Mouse (Mus musculus): Measurements from ENCODE around the gene Cdca7.

Gene Cdca7

DNA sequence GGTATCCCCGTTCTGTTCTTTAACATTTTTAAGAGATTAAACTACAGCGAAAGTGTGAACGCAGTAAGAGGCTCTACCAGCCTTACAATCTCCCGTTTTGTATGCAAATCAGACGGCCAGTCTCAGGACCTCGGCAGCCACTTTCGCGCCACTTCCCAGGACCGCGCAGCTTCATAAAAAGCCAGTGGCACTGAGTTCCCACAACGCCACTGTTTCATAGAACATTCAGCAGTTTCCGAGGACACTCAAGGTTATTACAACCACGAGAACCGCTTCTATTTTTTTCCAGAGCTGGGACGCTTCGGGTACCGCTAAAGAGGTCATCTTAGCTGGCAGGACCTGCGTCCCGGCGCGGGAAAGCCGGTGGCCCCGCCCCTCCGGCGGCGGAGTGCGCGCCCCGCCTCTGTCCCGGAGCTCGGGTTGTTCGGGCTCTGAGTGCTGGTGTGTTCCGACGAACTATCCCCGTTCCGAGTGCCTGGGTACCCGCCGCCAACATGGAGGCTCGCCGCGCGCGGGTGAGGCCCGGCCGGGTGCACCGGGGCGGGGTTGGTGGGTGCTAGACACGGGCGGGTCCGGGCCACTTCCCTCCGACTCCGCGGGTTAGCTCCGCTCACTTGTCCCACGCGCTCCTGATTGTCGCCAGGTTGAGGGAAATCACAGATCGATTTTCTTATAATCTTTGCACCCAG, at the start of gene Cdca7:
TSS of gene Cdca7 (plus strand) at position 363 of the 689 bp plus-strand sequence.
- DNase-seq (ENCODE audit: extremely low spot score): peak; percentile 93

- no peak for DNase-seq (ENCODE audit: extremely low spot score)
Measured at GRCm38 (mm10) chr2:72426776-72427175, 49.2 kb upstream of the Cdca7 start.

DNA sequence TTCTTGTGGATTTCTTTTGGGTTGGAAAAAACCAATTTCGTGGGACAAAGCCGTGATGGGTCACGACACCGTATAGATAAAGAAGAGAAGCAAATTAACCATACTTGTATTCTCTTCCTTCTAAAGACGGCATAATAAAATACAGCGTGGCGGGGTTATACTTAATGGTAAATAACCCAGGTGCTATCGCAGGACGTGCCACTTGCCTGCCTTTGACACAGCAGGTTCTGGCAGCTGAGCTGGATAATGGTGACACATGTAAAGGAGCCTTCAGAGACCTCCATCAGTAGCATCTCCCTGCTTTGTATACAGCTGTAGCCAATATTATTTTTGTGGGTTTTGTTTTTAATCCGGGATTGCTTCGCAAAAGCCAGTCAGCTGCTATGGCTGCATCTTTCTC, 48.7 kb upstream of the Cdca7 start:
- DNase-seq (ENCODE audit: extremely low spot score): no peak

GRCm38 (mm10) chr2:72438941-72439533, 36.9 kb upstream of the Cdca7 start:
- DNase-seq (ENCODE audit: extremely low spot score): no peak

DNA sequence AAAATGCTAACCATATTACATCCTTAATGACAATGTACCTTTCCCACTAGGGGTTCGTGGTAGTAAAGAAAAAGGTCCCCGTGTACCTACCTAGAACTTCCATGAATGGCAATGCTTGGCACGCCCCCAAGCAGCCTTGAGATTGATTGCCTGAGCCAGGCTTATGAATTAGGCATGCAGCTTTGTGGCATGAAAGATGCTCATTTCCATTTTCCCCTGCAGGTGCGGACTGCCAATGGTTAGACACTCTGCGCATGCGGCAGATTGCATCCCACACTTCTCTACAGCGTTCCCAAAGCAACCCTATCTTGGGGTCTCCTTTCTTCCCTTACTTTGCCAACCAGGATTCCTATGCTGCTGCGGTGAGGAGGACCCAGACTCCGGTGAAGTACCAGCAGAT, 34.9 kb upstream of the Cdca7 start:
- DNase-seq (ENCODE audit: extremely low spot score): no peak

DNA sequence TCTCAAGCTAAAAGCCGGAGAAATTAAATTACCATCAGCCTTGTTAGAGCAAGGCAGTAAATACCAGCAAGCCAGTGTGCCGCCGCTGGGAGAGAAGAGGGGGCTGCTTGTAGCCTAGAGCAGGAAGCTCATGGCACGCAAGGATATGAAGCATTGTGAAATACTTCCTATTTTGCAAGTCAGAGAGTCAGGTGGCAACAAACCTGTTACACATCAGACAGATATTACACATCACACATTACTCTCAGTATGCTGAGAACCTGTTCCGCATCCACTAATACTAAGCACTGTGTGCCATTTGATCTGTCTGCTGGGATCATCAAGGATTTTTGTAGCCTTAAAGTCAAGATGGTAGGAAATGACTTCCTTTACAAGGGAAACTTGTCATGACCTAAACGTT, 33.1 kb upstream of the Cdca7 start:
- DNase-seq (ENCODE audit: extremely low spot score): no peak

DNA sequence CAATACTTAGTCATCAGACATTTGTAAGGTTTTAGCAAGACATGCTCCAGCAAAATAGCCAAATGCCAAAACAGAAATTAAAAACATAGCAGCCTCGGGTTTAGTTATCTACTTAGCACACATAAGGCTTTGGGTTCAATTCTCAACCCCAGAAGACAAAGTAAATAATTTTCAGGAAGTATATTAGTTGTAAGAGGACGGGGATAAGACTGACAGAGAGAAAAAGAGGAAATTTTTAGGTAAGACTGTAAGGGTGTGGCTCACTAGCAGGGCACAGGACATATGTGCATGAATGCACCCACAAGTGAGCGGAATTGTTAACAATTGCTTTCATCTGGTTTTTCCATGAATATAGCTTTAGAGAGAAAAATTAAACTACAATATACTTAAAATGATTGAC, 32.0 kb upstream of the Cdca7 start:
- no peak for DNase-seq (ENCODE audit: extremely low spot score)

GRCm38 (mm10) chr2:72446106-72446505, 29.9 kb upstream of the Cdca7 start:
- DNase-seq (ENCODE audit: extremely low spot score): no peak

DNA sequence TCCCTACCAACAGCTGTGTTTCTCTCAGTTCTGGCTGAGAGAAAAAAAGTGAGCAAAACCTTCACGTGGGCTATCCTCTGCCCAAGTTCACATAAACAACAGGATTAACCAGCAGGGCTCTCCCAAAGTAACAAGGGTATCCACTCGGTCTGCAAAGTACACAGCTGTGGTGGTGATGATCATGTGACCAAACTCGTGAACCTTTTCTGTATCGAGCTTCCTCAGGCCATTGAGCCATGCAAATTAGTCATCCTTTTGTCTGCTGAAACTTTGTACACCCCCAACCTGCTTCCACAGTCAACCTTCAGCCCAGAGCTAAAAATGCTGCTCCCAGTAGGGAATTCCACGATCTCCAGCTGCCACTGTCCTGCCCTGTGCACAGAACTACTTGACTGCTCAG, 29.3 kb upstream of the Cdca7 start:
- no peak for DNase-seq (ENCODE audit: extremely low spot score)

GRCm38 (mm10) chr2:72453563-72453962, 22.4 kb upstream of the Cdca7 start:
- no peak for DNase-seq (ENCODE audit: extremely low spot score)

DNA sequence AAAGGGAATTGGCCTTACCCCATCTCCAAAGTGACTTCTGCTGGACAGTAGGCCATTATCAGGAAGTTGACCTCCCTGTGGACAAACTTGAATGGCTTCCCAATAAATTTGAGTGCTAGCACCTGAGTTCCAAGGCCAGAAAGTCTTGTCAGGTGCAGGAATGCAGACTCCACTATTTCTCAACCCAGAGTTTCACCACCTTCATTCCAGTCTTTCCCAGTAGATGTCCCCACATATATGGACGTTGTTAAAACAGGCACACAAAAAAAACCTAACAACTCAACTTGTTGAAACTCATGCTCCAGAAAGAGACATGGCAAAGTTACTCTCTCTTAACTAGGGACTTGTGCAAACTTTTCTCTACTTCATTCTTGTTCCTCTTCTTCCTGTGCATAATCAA, 19.8 kb upstream of the Cdca7 start:
- DNase-seq (ENCODE audit: extremely low spot score): no peak

DNA sequence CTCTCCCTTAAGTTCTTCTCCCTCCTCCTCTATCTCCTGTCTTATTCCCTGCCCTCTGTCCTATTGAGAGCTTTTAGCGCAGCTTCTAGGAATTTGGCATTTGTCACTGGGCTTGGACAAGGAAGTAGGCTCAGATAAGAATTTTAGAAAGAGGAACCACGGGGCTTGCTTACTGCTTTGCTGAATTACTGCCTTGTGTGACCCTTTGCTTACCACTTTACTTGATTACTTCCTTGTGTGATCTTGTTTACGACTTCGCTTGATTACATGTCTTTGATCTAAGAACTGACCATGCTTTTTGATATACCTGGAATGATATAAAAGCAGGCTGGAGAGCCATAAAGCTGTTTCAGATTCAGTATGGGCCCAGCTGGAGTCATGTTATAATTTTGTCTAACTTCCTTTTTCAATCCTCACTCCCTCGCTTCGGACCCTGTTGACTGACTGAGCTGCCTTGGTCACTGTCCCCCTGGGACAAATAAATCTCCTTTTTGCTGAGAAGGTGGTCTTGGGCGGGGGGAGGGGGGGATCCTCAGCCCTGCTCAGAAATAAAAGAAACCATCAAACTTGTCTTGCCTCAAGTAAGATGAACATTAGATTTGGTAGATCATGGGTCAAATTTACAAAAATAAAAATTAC, 11.5 kb upstream of the Cdca7 start:
- no peak for DNase-seq (ENCODE audit: extremely low spot score)

DNA sequence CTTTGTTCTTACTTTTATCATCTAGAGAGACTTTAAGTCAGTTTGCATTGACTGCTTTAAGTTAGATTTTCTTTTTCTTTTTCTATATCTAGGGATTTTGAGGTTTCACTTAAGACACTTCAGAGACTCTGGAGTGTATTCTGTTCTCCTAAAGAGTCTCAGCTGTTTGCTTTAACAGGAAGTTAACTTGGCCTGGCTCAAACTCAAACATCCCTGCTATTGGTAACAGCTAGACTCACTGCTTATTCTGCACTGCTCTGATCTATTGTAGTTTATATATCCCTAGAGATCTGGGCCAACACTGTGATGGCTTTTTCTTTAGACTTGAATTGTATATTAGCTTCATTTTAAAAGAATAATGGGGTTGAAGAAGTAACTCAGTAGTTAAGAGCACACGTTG, 8.4 kb upstream of the Cdca7 start:
- no peak for DNase-seq (ENCODE audit: extremely low spot score)

GRCm38 (mm10) chr2:72471415-72472070, 4.4 kb upstream of the Cdca7 start:
- DNase-seq (ENCODE audit: extremely low spot score): no peak

GRCm38 (mm10) chr2:72474531-72475287, 1.2 kb upstream of the Cdca7 start:
- peak; percentile 68 for DNase-seq (ENCODE audit: extremely low spot score)

DNA sequence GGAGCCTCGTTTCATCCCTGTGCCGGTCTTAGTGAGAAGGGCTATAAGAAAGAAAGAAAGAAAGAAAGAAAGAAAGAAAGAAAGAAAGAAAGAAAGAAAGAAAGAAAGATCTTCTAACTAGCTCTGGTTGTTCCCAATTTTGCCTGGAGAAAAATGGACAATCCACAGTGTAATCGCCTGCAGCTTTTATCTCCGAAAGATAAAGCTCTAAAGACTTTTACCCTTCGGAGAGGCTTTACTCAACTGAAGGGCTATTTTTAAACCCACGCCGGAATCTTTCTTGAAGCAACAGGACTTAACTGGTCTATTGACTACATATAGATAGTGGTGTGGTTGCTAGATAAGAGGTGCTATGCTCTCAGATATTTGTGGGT, 549 bp upstream of the Cdca7 start:
- DNase-seq (ENCODE audit: extremely low spot score): no peak

- DNase-seq (ENCODE audit: extremely low spot score): peak; percentile 78
Measured at GRCm38 (mm10) chr2:72476486-72477211, 690 bp downstream of the Cdca7 start.

- no peak for DNase-seq (ENCODE audit: extremely low spot score)
Measured at GRCm38 (mm10) chr2:72477221-72477620, 1.3 kb downstream of the Cdca7 start.

- DNase-seq (ENCODE audit: extremely low spot score): no peak
Measured at GRCm38 (mm10) chr2:72478176-72478575, 2.2 kb downstream of the Cdca7 start.

DNA sequence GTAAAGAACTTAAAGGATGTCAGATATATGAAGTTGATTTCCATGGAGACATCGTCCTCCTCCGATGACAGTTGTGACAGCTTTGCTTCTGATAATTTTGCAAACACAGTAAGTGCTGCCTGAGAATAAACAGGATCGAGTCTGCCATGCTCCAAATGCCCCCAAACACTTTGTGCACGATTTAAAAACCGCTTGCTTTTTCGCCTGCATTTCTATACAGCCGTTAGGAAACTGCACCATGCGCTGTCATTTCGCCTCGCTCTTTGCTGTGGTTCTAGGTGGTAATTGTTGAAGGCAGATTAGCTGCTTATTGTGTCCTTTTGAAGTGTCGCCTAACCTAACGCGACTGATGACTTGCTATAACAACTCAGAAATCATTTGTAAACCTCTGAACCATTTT, 3.0 kb downstream of the Cdca7 start:
- DNase-seq (ENCODE audit: extremely low spot score): no peak

DNA sequence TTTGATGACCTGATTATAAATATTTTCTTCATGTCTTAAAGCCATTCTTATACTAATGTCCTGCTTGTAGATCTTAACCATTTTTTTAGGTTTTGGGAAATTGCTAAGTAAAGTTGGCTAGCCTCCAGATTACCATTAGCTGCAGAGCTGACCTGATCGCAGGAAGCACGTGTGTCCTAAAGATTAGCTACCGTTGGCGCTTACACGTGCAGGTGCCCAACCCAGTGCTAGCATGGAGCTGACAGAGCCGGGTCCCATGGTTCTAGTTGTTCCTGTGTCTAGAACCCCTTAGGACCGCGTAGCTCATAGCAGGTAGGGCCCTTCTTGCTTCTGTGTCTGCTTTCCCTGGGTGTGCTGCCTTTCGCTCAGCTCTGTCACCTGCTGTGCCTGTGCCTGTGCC, 3.9 kb downstream of the Cdca7 start:
- DNase-seq (ENCODE audit: extremely low spot score): no peak

Data from embryo, embryonic 9.5 days (tissue).